Mouse (Mus musculus) bone marrow macrophage, adult 2 months (primary cell): ENCODE data around the gene Hephl1.

Experiments
- CTCF ChIP-seq: IDR thresholded peaks from 2 replicates; pipeline ENCODE4 v1.5.1; 2012; ENCODE audit warnings: low read depth, mild to moderate bottlenecking, low read length, moderate library complexity
- POLR2A ChIP-seq: IDR thresholded peaks from 2 replicates; pipeline ENCODE4 v1.6.1; 2012; ENCODE audit warnings: mild to moderate bottlenecking, low read depth, low read length, borderline replicate concordance

GRCm38 (mm10) chr9:15004298-15004685, 107.6 kb downstream of the Hephl1 start:
- TF ChIP-seq CTCF = no peak
- TF ChIP-seq POLR2A = no peak
